Mouse (Mus musculus) CH12.LX (cell line): ENCODE measurements around the gene Arsb.

Experiments used
- BHLHE40 ChIP-seq: IDR thresholded peaks from 2 replicates; pipeline ENCODE4 v1.6.1; 2011; ENCODE audit warnings: mild to moderate bottlenecking, low read depth, low read length, improper control_type of control experiment
- CHD2 ChIP-seq: IDR thresholded peaks from 2 replicates; pipeline ENCODE4 v1.6.1; 2011; ENCODE audit warnings: low read length, improper control_type of control experiment
- CTCF ChIP-seq, 2 experiments: IDR thresholded peaks in 1 of 2; conservative IDR thresholded peaks in 1 of 2; 2 replicates each; pipeline ENCODE4 v1.5.1; 2011 to 2012; ENCODE audit warnings: low read depth in 2 of 2, low read length in 2 of 2, improper control_type of control experiment in 1 of 2, inconsistent platforms in 1 of 2, mild to moderate bottlenecking in 1 of 2, moderate library complexity in 1 of 2
- EP300 ChIP-seq: IDR thresholded peaks from 2 replicates; pipeline ENCODE4 v1.6.1; 2011; ENCODE audit warnings: low read length, improper control_type of control experiment
- ETS1 ChIP-seq: conservative IDR thresholded peaks from 2 replicates; pipeline ENCODE4 v1.6.1; 2012; ENCODE audit warnings: low read depth, mild to moderate bottlenecking, inconsistent platforms, low read length, improper control_type of control experiment, moderate library complexity
- MAFK ChIP-seq: IDR thresholded peaks from 2 replicates; pipeline ENCODE4 v1.6.1; 2011; ENCODE audit warnings: low read length, improper control_type of control experiment; ENCODE audit not compliant: insufficient replicate concordance
- MAZ ChIP-seq: IDR thresholded peaks from 2 replicates; pipeline ENCODE4 v1.6.1; 2012; ENCODE audit warnings: low read depth, mild to moderate bottlenecking, inconsistent platforms, low read length, improper control_type of control experiment, moderate library complexity
- NELFE ChIP-seq: IDR thresholded peaks from 2 replicates; pipeline ENCODE4 v1.6.1; 2011; ENCODE audit warnings: low read depth, low read length, improper control_type of control experiment
- POLR2A ChIP-seq: IDR thresholded peaks from 2 replicates; pipeline ENCODE4 v1.6.1; 2011; ENCODE audit warnings: low read depth, mild to moderate bottlenecking, improper control_type of control experiment, low read length
- RAD21 ChIP-seq: IDR thresholded peaks from 2 replicates; pipeline ENCODE4 v1.6.1; 2011; ENCODE audit warnings: low read depth, mild to moderate bottlenecking, low read length, improper control_type of control experiment, moderate library complexity
- SMC3 ChIP-seq: IDR thresholded peaks from 2 replicates; pipeline ENCODE4 v1.6.1; 2011; ENCODE audit warnings: low read depth, low read length, improper control_type of control experiment
- TBP ChIP-seq: conservative IDR thresholded peaks from 2 replicates; pipeline ENCODE4 v1.6.1; 2011; ENCODE audit warnings: low read depth, low read length, improper control_type of control experiment
- USF1 ChIP-seq: IDR thresholded peaks from 2 replicates; pipeline ENCODE4 v1.6.1; 2014; ENCODE audit warnings: low read depth, mild to moderate bottlenecking, inconsistent platforms, low read length, improper control_type of control experiment

DNA sequence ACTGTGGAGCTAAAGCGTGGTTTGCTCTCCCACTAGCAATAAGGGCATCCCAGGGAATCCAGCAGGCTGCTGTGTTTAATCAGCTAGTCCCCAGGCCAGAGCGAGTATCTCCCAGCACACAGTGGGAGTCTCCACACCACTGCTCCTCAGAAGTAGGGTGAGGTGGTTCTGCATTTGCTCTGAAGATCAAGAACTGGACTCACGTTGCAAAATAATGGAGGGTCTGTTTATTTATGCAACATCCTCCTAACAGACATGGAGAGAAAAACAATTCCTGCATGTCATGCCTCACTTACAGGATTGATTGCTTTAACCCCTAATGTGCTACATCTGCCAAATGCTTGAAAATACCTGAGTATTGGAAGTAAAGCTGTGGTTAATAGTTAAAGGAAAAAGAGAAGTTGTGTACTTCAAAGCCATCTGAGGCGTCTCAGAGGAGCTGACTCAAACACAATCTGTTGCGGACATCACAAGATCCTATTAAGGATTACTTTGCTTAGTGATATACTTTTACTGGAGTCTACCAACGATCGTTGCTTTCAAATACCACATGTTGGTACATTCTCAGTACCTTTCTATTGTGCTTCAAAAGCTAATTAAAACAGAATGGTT is 2.4 kb downstream of the Arsb start:
- TF ChIP-seq POLR2A, result no peak
- no peak for TF ChIP-seq TBP
- TF ChIP-seq EP300, result no peak
- no peak for TF ChIP-seq ETS1
- TF ChIP-seq CTCF (conservative IDR thresholded peaks at IDR 0.05 in 1 of 2, IDR thresholded peaks at IDR 0.05 in 1 of 2; ENCODE audit: low read depth in 2 of 2, low read length in 2 of 2), result no peak
- no peak for TF ChIP-seq MAFK
- no peak for TF ChIP-seq SMC3
- no peak for TF ChIP-seq RAD21
- TF ChIP-seq CHD2, result no peak
- no peak for TF ChIP-seq NELFE
- no peak for TF ChIP-seq USF1
- TF ChIP-seq BHLHE40, result no peak
- TF ChIP-seq MAZ, result no peak
